Mouse (Mus musculus): ENCODE data around the gene Gm10229. TPM values are rescaled to one million over a fixed set of nuclear protein-coding genes. Genes with fewer than 3 reads are reported as not detected.
"Not testable (repeated sequence)": the region's sequence is repeated elsewhere in the genome, so short reads cannot be mapped to it uniquely, and the experiment has no call there.

The Gm10229 gene
- not detected in 2 replicates for polyA plus RNA-seq (2015; fragmentation: Nextera tagmentation; extraction: Ambion mirVana)

DNA sequence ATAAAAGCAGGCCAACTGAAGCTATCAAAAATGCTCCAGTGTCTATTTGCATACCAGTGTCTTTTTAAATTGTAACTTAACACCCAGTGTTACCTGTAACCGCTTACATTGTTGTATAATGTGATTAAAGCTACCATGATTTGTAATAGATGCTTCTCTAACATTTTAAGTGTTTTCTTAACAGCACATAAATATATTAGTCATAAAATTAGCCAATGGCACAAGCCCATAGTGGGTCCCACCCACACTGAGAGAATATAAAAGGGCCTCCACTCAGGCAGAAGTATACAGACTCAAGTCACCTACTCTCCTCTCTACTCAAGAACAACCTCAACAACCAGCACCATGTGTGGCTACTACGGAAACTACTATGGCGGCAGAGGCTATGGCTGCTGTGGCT, at the start of gene Gm10229:
Gene Gm10229 (plus strand): TSS at position 301 of the 400 bp plus-strand sequence.
- not testable (repeated sequence) for H3K4me1 ChIP-seq (replicated peaks); H3K36me3 ChIP-seq; H3K4me3 ChIP-seq (replicated peaks); DNase-seq; H3K27ac ChIP-seq; H3K27me3 ChIP-seq; ATAC-seq (ENCODE audit: low read depth); H3K4me2 ChIP-seq; H3K9ac ChIP-seq; H3K9me3 ChIP-seq (replicated peaks)
- WGBS (ENCODE audit: insufficient replicate concordance), result 46% methylated on average over 2 of the region's 3 CpGs

DNA sequence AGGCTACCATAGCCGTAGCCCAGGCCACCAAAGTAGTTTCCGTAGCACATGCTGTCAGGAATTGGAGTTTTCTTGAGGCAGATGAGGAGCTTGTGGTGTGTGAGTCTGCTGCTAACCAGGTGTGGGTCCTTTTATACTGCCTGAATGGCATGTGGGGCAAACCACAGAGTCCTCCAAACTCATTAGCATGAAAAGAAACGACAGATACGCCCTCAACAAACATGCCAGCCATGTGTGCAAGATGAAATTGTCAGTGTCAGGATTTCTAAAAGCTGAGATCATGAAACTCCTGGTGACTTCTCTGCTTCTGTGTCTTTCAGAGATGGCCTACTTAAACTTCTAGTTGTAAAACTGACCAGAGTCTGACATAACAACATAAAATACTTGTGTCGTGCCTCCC, 4.4 kb upstream of the Gm10229 start, which contains the start of gene Krtap22-2:
Gene Krtap22-2 (minus strand): TSS at position 101 of the 400 bp plus-strand sequence.
- Histone ChIP-seq H3K9me3 (replicated peaks) (no peaks in the 10 kb centered on the region; the same call in 1 of the 2 replicates), H3K27ac (no peak within 1 kb of the TSS), H3K4me2 (no peak within 1 kb of the TSS), H3K4me3 (replicated peaks) (no peak within 1 kb of the TSS), H3K27me3 (no peaks in the 10 kb centered on the region), H3K4me1 (replicated peaks) (no peaks in the 10 kb centered on the region), H3K9ac (no peak within 1 kb of the TSS), H3K36me3 (no peaks in the 10 kb centered on the region)
- 72% methylated on average over 5 of the region's 5 CpGs for WGBS (ENCODE audit: insufficient replicate concordance)
- no peak for DNase-seq
- ATAC-seq (ENCODE audit: low read depth), result no peak

DNA sequence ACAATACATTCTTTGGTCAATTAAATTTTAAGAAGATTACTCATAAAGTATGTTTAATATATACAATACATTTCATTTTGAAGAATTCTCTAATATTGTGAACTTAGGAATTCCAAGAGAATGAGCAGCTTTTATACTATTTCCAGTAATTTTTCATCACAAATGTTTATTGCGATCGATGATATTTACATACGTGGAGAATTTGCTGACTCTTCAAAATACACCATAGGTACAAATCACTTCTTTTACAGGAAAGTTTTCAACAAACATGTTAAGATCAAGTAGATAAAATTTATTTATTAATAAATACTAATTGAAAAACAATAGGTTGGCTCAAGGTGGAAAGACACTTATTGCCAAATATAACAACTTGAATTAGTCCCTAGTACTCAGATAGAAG, 1.1 kb upstream of the Gm10229 start:
- no peak overlapping the region for H3K4me3 ChIP-seq (replicated peaks)
- no peaks in the 10 kb centered on the region; the same call in 1 of the 2 replicates for H3K9me3 ChIP-seq (replicated peaks)
- no peak for ATAC-seq (ENCODE audit: low read depth)
- no peak overlapping the region for H3K9ac ChIP-seq
- H3K27ac ChIP-seq, result no peak overlapping the region
- H3K36me3 ChIP-seq, result no peaks in the 10 kb centered on the region
- DNase-seq, result no peak
- no peak overlapping the region for H3K4me2 ChIP-seq
- no peaks in the 10 kb centered on the region for H3K4me1 ChIP-seq (replicated peaks)
- WGBS (ENCODE audit: insufficient replicate concordance), result 86% methylated on average over 3 of the region's 3 CpGs
- no peaks in the 10 kb centered on the region for H3K27me3 ChIP-seq

DNA sequence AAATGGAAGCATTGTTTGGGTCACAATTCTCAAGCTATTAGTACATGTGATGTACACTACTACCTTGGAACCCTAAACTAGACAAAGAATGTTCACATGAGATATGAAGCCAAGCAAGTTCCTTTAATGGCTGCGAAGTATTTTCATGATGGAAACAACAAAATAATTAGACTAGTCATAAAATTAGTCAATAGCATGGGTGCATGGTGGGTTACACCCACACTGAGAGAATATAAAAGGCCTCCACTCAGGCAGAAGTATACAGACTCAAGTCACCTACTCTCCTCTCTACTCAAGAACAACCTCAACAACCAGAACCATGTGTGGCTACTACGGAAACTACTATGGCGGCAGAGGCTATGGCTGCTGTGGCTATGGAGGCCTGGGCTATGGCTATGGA, 16.3 kb downstream of the Gm10229 start, which contains the start of gene Krtap6-1:
Gene Krtap6-1 (plus strand): TSS at position 301 of the 400 bp plus-strand sequence.
- not testable (repeated sequence) for H3K9ac ChIP-seq; H3K27me3 ChIP-seq; H3K27ac ChIP-seq; ATAC-seq (ENCODE audit: low read depth); DNase-seq; H3K36me3 ChIP-seq; H3K9me3 ChIP-seq (replicated peaks); H3K4me2 ChIP-seq; H3K4me1 ChIP-seq (replicated peaks); H3K4me3 ChIP-seq (replicated peaks)
- 76% methylated on average over 3 of the region's 3 CpGs for WGBS (ENCODE audit: insufficient replicate concordance)

- not testable (repeated sequence) for H3K36me3 ChIP-seq; H3K4me3 ChIP-seq (replicated peaks); DNase-seq; H3K4me1 ChIP-seq (replicated peaks); H3K27ac ChIP-seq; H3K9ac ChIP-seq; H3K9me3 ChIP-seq (replicated peaks); H3K4me2 ChIP-seq; ATAC-seq (ENCODE audit: low read depth); H3K27me3 ChIP-seq
- WGBS (ENCODE audit: insufficient replicate concordance), result 59% methylated on average over 2 of the region's 4 CpGs
These were observed 26.3 kb downstream of the Gm10229 start, which contains the start of gene Gm10228 for GRCm38 (mm10) chr16:89041372-89041771. Gene Gm10228 (minus strand): TSS chr16:89041472.

GRCm38 (mm10) chr16:89047783-89048182, 32.7 kb downstream of the Gm10229 start, which contains the start of gene Krtap6-5:
Gene Krtap6-5 (minus strand): TSS chr16:89047883.
- Histone ChIP-seq H3K27ac (no peak within 1 kb of the TSS), H3K4me3 (replicated peaks) (no peak within 1 kb of the TSS), H3K36me3 (no peaks in the 10 kb centered on the region), H3K9me3 (replicated peaks) (no peaks in the 10 kb centered on the region), H3K9ac (no peak within 1 kb of the TSS), H3K4me1 (replicated peaks) (no peaks in the 10 kb centered on the region), H3K27me3 (no peaks in the 10 kb centered on the region), H3K4me2 (no peak within 1 kb of the TSS)
- ATAC-seq (ENCODE audit: low read depth) (no peak), DNase-seq (no peak)
- 63% methylated on average over 3 of the region's 3 CpGs for WGBS (ENCODE audit: insufficient replicate concordance)

DNA sequence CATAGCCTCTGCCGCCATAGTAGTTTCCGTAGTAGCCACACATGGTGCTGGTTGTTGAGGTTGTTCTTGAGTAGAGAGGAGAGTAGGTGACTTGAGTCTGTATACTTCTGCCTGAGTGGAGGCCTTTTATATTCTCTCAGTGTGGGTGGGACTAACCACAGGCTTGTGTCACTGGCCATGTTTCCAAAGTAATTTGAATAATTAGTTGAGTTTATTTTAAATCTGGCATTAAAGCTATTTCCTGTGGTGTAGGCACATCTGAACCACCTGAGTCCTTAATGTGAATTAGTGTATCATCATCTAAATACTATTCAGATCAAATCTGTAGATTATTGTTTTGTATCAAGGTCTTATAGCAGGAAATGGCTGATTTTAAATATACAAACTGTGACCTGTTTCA, 48.8 kb downstream of the Gm10229 start, which contains the start of gene 1110025L11Rik:
Gene 1110025L11Rik (minus strand): TSS at position 101 of the 400 bp plus-strand sequence.
- H3K9me3 ChIP-seq (replicated peaks); H3K4me3 ChIP-seq (replicated peaks); H3K4me1 ChIP-seq (replicated peaks); H3K27ac ChIP-seq; ATAC-seq (ENCODE audit: low read depth); H3K27me3 ChIP-seq; H3K36me3 ChIP-seq; DNase-seq; H3K4me2 ChIP-seq; H3K9ac ChIP-seq: not testable (repeated sequence)
- no CpG with 5 or more reads among the region's 2 CpGs for WGBS (ENCODE audit: insufficient replicate concordance)

Other genes starting within 250 kb of the Gm10229 start
- gene 2310057N15Rik, start 241.1 kb upstream of the Gm10229 start, polyA plus RNA-seq (2015; fragmentation: Nextera tagmentation; extraction: Ambion mirVana), result not detected in 2 replicates
- gene Gm5965, start 237.4 kb upstream of the Gm10229 start, polyA plus RNA-seq (2015; fragmentation: Nextera tagmentation; extraction: Ambion mirVana), result not detected in 2 replicates
- not detected in 2 replicates for gene Gm20741, start 203.1 kb upstream of the Gm10229 start, polyA plus RNA-seq (2015; fragmentation: Nextera tagmentation; extraction: Ambion mirVana)
- not detected in 2 replicates for gene Krtap15, start 195.1 kb upstream of the Gm10229 start, polyA plus RNA-seq (2015; fragmentation: Nextera tagmentation; extraction: Ambion mirVana)
- gene Krtap14, start 189.1 kb upstream of the Gm10229 start, polyA plus RNA-seq (2015; fragmentation: Nextera tagmentation; extraction: Ambion mirVana), result not detected in 2 replicates
- not detected in 2 replicates for gene Krtap19-1, start 145.9 kb upstream of the Gm10229 start, polyA plus RNA-seq (2015; fragmentation: Nextera tagmentation; extraction: Ambion mirVana)
- not detected in 2 replicates for gene Krtap19-2, start 141.0 kb upstream of the Gm10229 start, polyA plus RNA-seq (2015; fragmentation: Nextera tagmentation; extraction: Ambion mirVana)
- gene Krtap19-3, start 137.2 kb upstream of the Gm10229 start, polyA plus RNA-seq (2015; fragmentation: Nextera tagmentation; extraction: Ambion mirVana), result not detected in 2 replicates
- not detected in 2 replicates for gene Krtap19-4, start 130.2 kb upstream of the Gm10229 start, polyA plus RNA-seq (2015; fragmentation: Nextera tagmentation; extraction: Ambion mirVana)
- gene Krtap19-5, start 118.8 kb upstream of the Gm10229 start, polyA plus RNA-seq (2015; fragmentation: Nextera tagmentation; extraction: Ambion mirVana), result not detected in 2 replicates
- not detected in 2 replicates for gene Krtap19-9b, start 83.0 kb upstream of the Gm10229 start, polyA plus RNA-seq (2015; fragmentation: Nextera tagmentation; extraction: Ambion mirVana)
- not detected in 2 replicates for gene Krtap16-3, start 52.4 kb upstream of the Gm10229 start, polyA plus RNA-seq (2015; fragmentation: Nextera tagmentation; extraction: Ambion mirVana)
- not detected in 2 replicates for gene Krtap22-2, start 4.5 kb upstream of the Gm10229 start, polyA plus RNA-seq (2015; fragmentation: Nextera tagmentation; extraction: Ambion mirVana)
- gene Krtap6-1, start 16.4 kb downstream of the Gm10229 start, polyA plus RNA-seq (2015; fragmentation: Nextera tagmentation; extraction: Ambion mirVana), result not detected in 2 replicates
- not detected in 2 replicates for gene Gm10228, start 26.2 kb downstream of the Gm10229 start, polyA plus RNA-seq (2015; fragmentation: Nextera tagmentation; extraction: Ambion mirVana)
- not detected in 2 replicates for gene Krtap6-5, start 32.6 kb downstream of the Gm10229 start, polyA plus RNA-seq (2015; fragmentation: Nextera tagmentation; extraction: Ambion mirVana)
- gene 1110025L11Rik, start 48.7 kb downstream of the Gm10229 start, polyA plus RNA-seq (2015; fragmentation: Nextera tagmentation; extraction: Ambion mirVana), result not detected in 2 replicates
- gene Krtap6-3, start 68.7 kb downstream of the Gm10229 start, polyA plus RNA-seq (2015; fragmentation: Nextera tagmentation; extraction: Ambion mirVana), result not detected in 2 replicates
- gene Gm6358, start 125.6 kb downstream of the Gm10229 start, polyA plus RNA-seq (2015; fragmentation: Nextera tagmentation; extraction: Ambion mirVana), result not detected in 2 replicates
- gene Gm10061, start 135.8 kb downstream of the Gm10229 start, polyA plus RNA-seq (2015; fragmentation: Nextera tagmentation; extraction: Ambion mirVana), result not detected in 2 replicates
- gene Gm9789, start 142.7 kb downstream of the Gm10229 start, polyA plus RNA-seq (2015; fragmentation: Nextera tagmentation; extraction: Ambion mirVana), result not detected in 2 replicates
- gene Gm7735, start 154.2 kb downstream of the Gm10229 start, polyA plus RNA-seq (2015; fragmentation: Nextera tagmentation; extraction: Ambion mirVana), result not detected in 2 replicates
- not detected in 2 replicates for gene 1110057P08Rik, start 159.5 kb downstream of the Gm10229 start, polyA plus RNA-seq (2015; fragmentation: Nextera tagmentation; extraction: Ambion mirVana)
- gene Krtap20-2, start 190.6 kb downstream of the Gm10229 start, polyA plus RNA-seq (2015; fragmentation: Nextera tagmentation; extraction: Ambion mirVana), result not detected in 2 replicates